In genomic region chr7:100958426-100958825, GRCm38 (mm10) we compare ENCODE assay signal across 10 mouse cellular contexts. TPM values are rescaled to one million over a fixed set of nuclear protein-coding genes. Genes with fewer than 3 reads are reported as not detected.
DNase-seq lines count a peak whose midpoint lies in the region; ATAC-seq and TF ChIP-seq lines count a peak whose summit lies in the region.
"Had no signal": no experiment of that assay in that cellular context is flagged by ENCODE, and none has a peak within 500 bp of the region (broad histone marks: within the 10 kb centered on the region; RNA-seq: fewer than 3 reads in every experiment).

No protein-coding gene starts in this region.

- H3K4me1 ChIP-seq in lung, embryonic 14.5 days (ENCODE audit: insufficient read depth) = no peaks in the 10 kb centered on the region
- H3K4me1 ChIP-seq in intestine, embryonic 16.5 days (ENCODE audit: control insufficient read depth, insufficient read depth, low read length) = 0 out of 2 replicates have a peak, but pooled peaks cover 4% of the 10 kb centered on the region
- H3K4me1 ChIP-seq: neural tube, embryonic 12.5 days had no signal

- no peak overlapping the region for H3K4me2 ChIP-seq in lung, embryonic 14.5 days
- H3K4me2 ChIP-seq in intestine, embryonic 16.5 days (ENCODE audit: low read depth, low read length) = no peak overlapping the region
- H3K4me2 ChIP-seq: neural tube, embryonic 12.5 days had no signal

- H3K27ac ChIP-seq in lung, embryonic 14.5 days (ENCODE audit: low read depth) = no peak overlapping the region
- H3K27ac ChIP-seq in intestine, embryonic 16.5 days (ENCODE audit: low read length) = no peak overlapping the region
- H3K27ac ChIP-seq: neural tube, embryonic 12.5 days had no signal

- H3K9ac ChIP-seq in lung, embryonic 14.5 days = no peak overlapping the region
- no peak overlapping the region for H3K9ac ChIP-seq in intestine, embryonic 16.5 days (ENCODE audit: low read depth, low read length)
- H3K9ac ChIP-seq: neural tube, embryonic 12.5 days had no signal

- no peaks in the 10 kb centered on the region for H3K36me3 ChIP-seq in lung, embryonic 14.5 days (ENCODE audit: insufficient read depth)
- no peaks in the 10 kb centered on the region for H3K36me3 ChIP-seq in intestine, embryonic 16.5 days (ENCODE audit: control insufficient read depth, insufficient read depth, low read length)
- H3K36me3 ChIP-seq: neural tube, embryonic 12.5 days had no signal

- DNase-seq in embryo, embryonic 11.5 days (ENCODE audit: low read depth, low spot score) = peak; percentile 19
- no peak for DNase-seq in embryo, embryonic 11 days
- DNase-seq in lung, embryonic 14.5 days = peak; percentile 65
- no peak for DNase-seq in lung, adult 18-20 months
- DNase-seq in ZHBTc4 (ENCODE audit: low read depth, low spot score) = peak; percentile 83
- DNase-seq in retina, embryonic 14.5 days (ENCODE audit: low spot score) = peak; percentile 49
- no peak for DNase-seq in frontal cortex, postnatal 14 days (ENCODE audit: low spot score in 2 of 2)
- DNase-seq: lung, adult 2 months had no signal

- 91% methylated on average over 2 of the region's 2 CpGs for WGBS in lung, embryonic 14.5 days
- 94% methylated on average over 2 of the region's 2 CpGs for WGBS in intestine, embryonic 16.5 days

- peak; percentile 45 for TF ChIP-seq CTCF in lung, embryonic 14.5 days (IDR thresholded peaks at IDR 0.05; ENCODE audit: low read depth)

- H3K9me3 ChIP-seq in lung, embryonic 14.5 days (ENCODE audit: low read depth, low read length) = no peaks in the 10 kb centered on the region
- peaks cover 4% of the 10 kb centered on the region; the same call in 1 of the 2 replicates for H3K9me3 ChIP-seq in intestine, embryonic 16.5 days (ENCODE audit: control insufficient read depth, low read length)
- H3K9me3 ChIP-seq: neural tube, embryonic 12.5 days had no signal

- H3K4me3 ChIP-seq in lung, embryonic 14.5 days (ENCODE audit: low read depth, low read length) = no peak overlapping the region
- H3K4me3 ChIP-seq in intestine, embryonic 16.5 days (ENCODE audit: low read length) = no peak overlapping the region
- H3K4me3 ChIP-seq: neural tube, embryonic 12.5 days had no signal

- H3K27me3 ChIP-seq in lung, embryonic 14.5 days (ENCODE audit: insufficient read depth, low read length) = no peaks in the 10 kb centered on the region
- no peaks in the 10 kb centered on the region for H3K27me3 ChIP-seq in intestine, embryonic 16.5 days (replicated peaks; ENCODE audit: control insufficient read depth, insufficient read depth, low read length)
- H3K27me3 ChIP-seq: neural tube, embryonic 12.5 days had no signal

- ATAC-seq in lung, embryonic 14.5 days (ENCODE audit: insufficient read depth) = no peak
- ATAC-seq in intestine, embryonic 16.5 days = no peak

RNA-seq across cellular contexts. Expression of gene P2ry6, which starts 16.0 kb away (rescaled TPM):
- 9.4 and 10.9 TPM in 2 replicates for polyA plus RNA-seq in lung, embryonic 14.5 days (2014; fragmentation: Nextera tagmentation; extraction: Ambion mirVana)
- polyA plus RNA-seq in intestine, embryonic 16.5 days (2015; fragmentation: Nextera tagmentation; extraction: Ambion mirVana) = 9.0 and 9.8 TPM in 2 replicates

RNA-seq across cellular contexts. Expression of gene Arhgef17, which starts 26.5 kb away (rescaled TPM):
- polyA plus RNA-seq in lung, embryonic 14.5 days (2014; fragmentation: Nextera tagmentation; extraction: Ambion mirVana) = 18.5 and 22.5 TPM in 2 replicates
- 4.1 and 4.6 TPM in 2 replicates for polyA plus RNA-seq in intestine, embryonic 16.5 days (2015; fragmentation: Nextera tagmentation; extraction: Ambion mirVana)

RNA-seq across cellular contexts. Expression of gene P2ry2, which starts 54.2 kb away (rescaled TPM):
- polyA plus RNA-seq in lung, embryonic 14.5 days (2014; fragmentation: Nextera tagmentation; extraction: Ambion mirVana) = 3.4 and 3.5 TPM in 2 replicates
- polyA plus RNA-seq in intestine, embryonic 16.5 days (2015; fragmentation: Nextera tagmentation; extraction: Ambion mirVana) = 3.1 and 3.3 TPM in 2 replicates

Comparison
In these comparisons a context has a peak if more than half of its experiments do, and no peak if none do; other contexts are left out.
1. DNase-seq: peak in embryo, embryonic 11.5 days (single experiment), lung, embryonic 14.5 days (single experiment), ZHBTc4 (single experiment) and retina, embryonic 14.5 days (single experiment); none in embryo, embryonic 11 days (single experiment), lung, adult 18-20 months (0 of 2) and frontal cortex, postnatal 14 days (0 of 2).